Mouse (Mus musculus): Measurements from ENCODE around the gene Gper1. TPM values are rescaled to one million over a fixed set of nuclear protein-coding genes. Genes with fewer than 3 reads are reported as not detected.

Gper1 gene
- total RNA-seq, 2 experiments from 2014 or later = 2.1 to 2.4 TPM

- H3K27ac ChIP-seq = peak overlapping the region; percentile 28; the same call in 1 of the 2 replicates
- TF ChIP-seq CTCF (conservative IDR thresholded peaks at IDR 0.05) = peak; percentile 29; the same call in 1 of the 2 replicates
- no peak overlapping the region for H3K4me3 ChIP-seq
- no peak for DNase-seq (ENCODE audit: low spot score in 2 of 2)
Observed at GRCm38 (mm10) chr5:139408511-139408910, 14.4 kb upstream of the Gper1 start.

- no peak overlapping the region for H3K4me3 ChIP-seq
- TF ChIP-seq CTCF (conservative IDR thresholded peaks at IDR 0.05) = no peak
- H3K27ac ChIP-seq = peak overlapping the region; percentile 28; the same call in 1 of the 2 replicates
- no peak for DNase-seq (ENCODE audit: low spot score in 2 of 2)
Observed at GRCm38 (mm10) chr5:139409412-139409811, 13.5 kb upstream of the Gper1 start.

GRCm38 (mm10) chr5:139410056-139410455 lies 12.9 kb upstream of the Gper1 start:
- TF ChIP-seq CTCF (conservative IDR thresholded peaks at IDR 0.05) = no peak
- Histone ChIP-seq H3K27ac (peak overlapping the region; percentile 28; the same call in 1 of the 2 replicates), H3K4me3 (no peak overlapping the region)
- no peak for DNase-seq (ENCODE audit: low spot score in 2 of 2)

GRCm38 (mm10) chr5:139411117-139411516 lies 11.8 kb upstream of the Gper1 start:
- Histone ChIP-seq H3K27ac (no peak overlapping the region), H3K4me3 (no peak overlapping the region)
- no peak for DNase-seq (ENCODE audit: low spot score in 2 of 2)
- TF ChIP-seq CTCF (conservative IDR thresholded peaks at IDR 0.05) = no peak

- Histone ChIP-seq H3K27ac (no peak overlapping the region), H3K4me3 (no peak overlapping the region)
- DNase-seq (ENCODE audit: low spot score in 2 of 2) = no peak
- no peak for TF ChIP-seq CTCF (conservative IDR thresholded peaks at IDR 0.05)
Observed at GRCm38 (mm10) chr5:139411665-139412314, 11.2 kb upstream of the Gper1 start.

GRCm38 (mm10) chr5:139413545-139413944 lies 9.4 kb upstream of the Gper1 start:
- Histone ChIP-seq H3K4me3 (no peak overlapping the region), H3K27ac (no peak overlapping the region)
- no peak for TF ChIP-seq CTCF (conservative IDR thresholded peaks at IDR 0.05)
- DNase-seq (ENCODE audit: low spot score in 2 of 2) = no peak

GRCm38 (mm10) chr5:139415001-139415400 lies 8.0 kb upstream of the Gper1 start:
- no peak overlapping the region for H3K27ac ChIP-seq
- H3K4me3 ChIP-seq = no peak overlapping the region
- DNase-seq (ENCODE audit: low spot score in 2 of 2) = no peak
- TF ChIP-seq CTCF (conservative IDR thresholded peaks at IDR 0.05) = no peak

GRCm38 (mm10) chr5:139416942-139417341 lies 6.0 kb upstream of the Gper1 start:
- peak; percentile 65 for TF ChIP-seq CTCF (conservative IDR thresholded peaks at IDR 0.05)
- DNase-seq (ENCODE audit: low spot score in 2 of 2) = no peak
- Histone ChIP-seq H3K27ac (no peak overlapping the region), H3K4me3 (no peak overlapping the region)

- no peak for DNase-seq (ENCODE audit: low spot score in 2 of 2)
- no peak overlapping the region for H3K4me3 ChIP-seq
- peak; percentile 22; the same call in 1 of the 2 replicates for TF ChIP-seq CTCF (conservative IDR thresholded peaks at IDR 0.05)
- H3K27ac ChIP-seq = no peak overlapping the region
Observed at GRCm38 (mm10) chr5:139417480-139417879, 5.5 kb upstream of the Gper1 start.

GRCm38 (mm10) chr5:139418110-139418509 lies 4.8 kb upstream of the Gper1 start:
- no peak for DNase-seq (ENCODE audit: low spot score in 2 of 2)
- TF ChIP-seq CTCF (conservative IDR thresholded peaks at IDR 0.05) = no peak
- H3K4me3 ChIP-seq = no peak overlapping the region
- H3K27ac ChIP-seq = peak overlapping the region; percentile 8; the same call in 1 of the 2 replicates

- no peak overlapping the region for H3K4me3 ChIP-seq
- no peak for DNase-seq (ENCODE audit: low spot score in 2 of 2)
- peak overlapping the region; percentile 8 for H3K27ac ChIP-seq
- no peak for TF ChIP-seq CTCF (conservative IDR thresholded peaks at IDR 0.05)
Observed at GRCm38 (mm10) chr5:139418633-139419032, 4.3 kb upstream of the Gper1 start.

- no peak overlapping the region for H3K4me3 ChIP-seq
- no peak for TF ChIP-seq CTCF (conservative IDR thresholded peaks at IDR 0.05)
- DNase-seq (ENCODE audit: low spot score in 2 of 2) = no peak
- no peak overlapping the region for H3K27ac ChIP-seq
Observed at GRCm38 (mm10) chr5:139425198-139425597, 2.2 kb downstream of the Gper1 start.

- Histone ChIP-seq H3K4me3 (no peak overlapping the region), H3K27ac (no peak overlapping the region; the same call in 1 of the 2 replicates)
- TF ChIP-seq CTCF (conservative IDR thresholded peaks at IDR 0.05) = no peak
- no peak for DNase-seq (ENCODE audit: low spot score in 2 of 2)
Observed at GRCm38 (mm10) chr5:139427001-139427400, 4.0 kb downstream of the Gper1 start.

- Histone ChIP-seq H3K27ac (peak overlapping the region; percentile 92), H3K4me3 (no peak overlapping the region)
- no peak for DNase-seq (ENCODE audit: low spot score in 2 of 2)
- TF ChIP-seq CTCF (conservative IDR thresholded peaks at IDR 0.05) = no peak
Observed at GRCm38 (mm10) chr5:139427989-139428388, 5.0 kb downstream of the Gper1 start.
